Mouse (Mus musculus): ENCODE data around the gene Trim69.

DNA sequence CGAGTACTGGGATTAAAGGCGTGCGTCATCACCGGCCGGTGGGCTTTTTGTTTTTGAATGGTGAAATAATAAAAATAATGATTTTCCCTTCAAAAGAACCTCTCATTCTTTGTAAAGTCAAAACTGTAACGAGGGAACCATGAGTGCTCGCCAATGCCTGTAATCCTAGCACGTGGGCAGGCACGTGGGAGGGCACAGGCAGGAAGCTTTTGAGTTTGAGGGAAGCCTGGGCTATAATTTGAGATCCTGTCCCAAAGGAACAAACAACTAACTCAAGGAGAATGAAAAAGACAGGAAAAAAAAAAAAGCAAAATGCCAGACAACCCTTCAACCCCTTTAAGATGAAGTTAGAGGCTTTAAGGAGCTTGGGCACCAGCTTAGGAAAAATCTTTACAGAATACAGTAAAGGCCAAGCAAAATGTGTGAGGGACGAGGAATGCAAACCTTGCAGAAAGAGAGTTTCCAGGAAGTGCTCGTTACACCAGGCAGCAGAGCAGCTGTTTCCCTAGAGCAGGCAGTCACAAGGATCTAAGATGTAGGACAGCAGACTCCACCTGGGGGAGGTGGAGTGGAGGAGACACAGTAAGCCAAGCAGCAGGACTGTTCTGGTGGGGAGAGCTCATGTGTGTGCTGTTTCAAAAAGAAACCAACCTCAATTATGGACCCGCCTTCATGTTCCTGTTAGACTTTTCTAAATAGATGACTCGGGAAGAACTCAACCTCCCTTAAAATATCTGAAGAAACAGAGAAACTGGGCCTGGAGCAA lies 3.1 kb downstream of the Trim69 start:
- TF ChIP-seq CTCF (IDR thresholded peaks at IDR 0.05; ENCODE audit: borderline replicate concordance, control insufficient read depth, extremely low read depth, insufficient read depth, low read length, poor library complexity) = no peak
- no peak for TF ChIP-seq POLR2A (IDR thresholded peaks at IDR 0.05; ENCODE audit: control insufficient read depth, extremely low read depth, insufficient read depth, low read length, poor library complexity)

Data from thymus, adult 2 months (tissue).